Mouse (Mus musculus): ENCODE results near the gene Pld5.

DNA sequence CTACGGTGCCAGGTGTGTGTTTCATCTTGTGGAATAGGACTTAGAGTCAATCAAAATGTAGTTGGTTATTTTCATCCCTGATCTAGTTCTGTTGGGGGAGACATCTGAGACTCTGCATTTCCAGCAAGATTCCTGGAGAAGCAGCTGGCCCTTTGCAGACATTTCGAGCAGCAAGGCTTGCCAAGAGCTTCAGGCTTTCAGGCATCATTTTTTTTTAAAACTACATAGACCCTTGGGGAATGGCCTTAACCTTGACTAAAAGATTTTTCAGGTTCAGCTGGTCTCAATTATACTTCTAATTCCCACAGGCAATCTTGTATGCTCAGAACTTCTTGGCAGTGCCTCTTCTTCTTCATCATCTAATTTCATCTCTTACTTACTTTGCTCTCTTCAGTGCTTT, 35.9 kb downstream of the Pld5 start:
- no peak for TF ChIP-seq CTCF (IDR thresholded peaks at IDR 0.05; ENCODE audit: low read depth, low read length)
- TF ChIP-seq POLR2A (IDR thresholded peaks at IDR 0.05; ENCODE audit: extremely low read depth, insufficient read depth, low read length): no peak

Measured in liver, adult 2 months (tissue).